Mouse (Mus musculus): Measurements from ENCODE around the gene Lhx2.

Lhx2 gene

DNA sequence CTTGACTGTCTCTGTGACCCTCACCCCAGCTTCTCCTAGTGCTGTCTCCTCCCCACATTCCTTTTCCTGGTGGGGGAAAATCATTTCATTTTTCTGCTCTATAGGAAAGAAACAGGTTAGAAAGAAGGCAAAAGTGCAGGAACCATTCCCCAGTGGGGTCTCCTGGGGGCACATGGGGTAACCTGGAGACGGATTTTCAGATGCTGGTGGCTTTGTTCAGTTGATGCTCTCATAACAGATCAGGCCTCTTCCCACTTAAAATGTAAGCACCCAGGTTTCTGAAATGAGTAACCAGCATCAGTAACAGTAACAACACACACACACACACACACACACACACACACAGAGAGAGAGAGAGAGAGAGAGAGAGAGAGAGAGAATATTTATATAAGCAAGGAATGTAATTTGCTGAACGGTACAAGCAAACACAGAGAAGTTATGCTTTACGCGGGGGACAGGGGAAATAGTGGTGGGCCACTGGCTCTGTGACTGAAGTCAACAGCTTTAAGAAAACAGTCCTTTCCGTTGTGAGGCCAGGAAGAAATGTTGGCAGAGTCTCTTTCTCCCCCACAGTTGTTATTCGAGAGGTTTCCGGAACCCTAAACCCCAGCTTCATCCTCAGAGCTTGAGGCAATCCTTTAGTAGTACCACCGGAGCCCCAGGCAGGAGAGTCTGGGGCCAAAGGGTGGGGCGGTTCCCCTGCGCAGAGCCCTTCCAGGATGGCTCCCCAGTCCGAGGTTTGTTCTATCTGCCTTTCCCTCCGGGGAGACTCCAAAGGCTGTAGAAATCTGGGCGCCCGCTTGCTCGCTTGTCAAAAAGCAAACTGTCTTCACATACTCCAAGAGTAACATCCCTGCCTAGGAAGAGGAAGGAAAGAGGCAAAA lies 8.0 kb downstream of the Lhx2 start:
- no peak for DNase-seq (ENCODE audit: low read depth, low spot score)

DNA sequence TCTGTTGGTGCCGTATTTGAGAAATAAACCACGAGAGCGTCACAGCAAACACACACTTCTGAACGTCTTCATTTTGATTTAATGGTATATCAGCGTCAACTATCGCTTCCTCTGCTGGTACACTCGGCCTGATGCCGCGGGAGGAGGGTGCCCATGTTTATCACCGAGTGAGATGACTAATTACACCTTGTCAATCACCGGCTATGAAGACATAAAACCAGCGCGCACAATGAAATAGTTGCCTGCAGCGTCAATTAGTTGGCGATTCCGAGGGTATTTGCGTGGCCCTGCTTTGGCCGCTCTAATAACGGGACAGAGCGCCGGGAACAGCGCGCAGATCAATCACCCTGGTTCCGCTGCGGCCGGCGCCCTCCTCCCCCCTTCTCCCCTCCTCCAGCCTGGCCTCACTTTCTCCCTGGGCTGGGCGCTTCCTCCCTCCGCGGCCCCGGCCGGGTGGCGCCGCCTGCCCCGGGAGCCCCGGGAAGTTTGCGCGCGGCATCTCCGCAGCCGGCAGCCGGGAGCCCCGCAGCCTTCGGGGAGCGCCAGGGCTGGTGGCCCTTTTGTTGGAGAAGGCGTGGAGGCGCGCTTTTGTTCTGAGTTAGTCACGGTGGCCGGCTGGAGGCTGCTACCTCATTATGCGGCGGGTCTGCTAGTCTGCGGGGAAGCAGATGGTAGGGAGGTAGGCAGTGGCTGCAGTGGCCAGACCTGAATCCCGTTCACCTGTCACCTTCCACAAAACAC lies 8.9 kb downstream of the Lhx2 start:
- DNase-seq (ENCODE audit: low read depth, low spot score) = no peak

DNA sequence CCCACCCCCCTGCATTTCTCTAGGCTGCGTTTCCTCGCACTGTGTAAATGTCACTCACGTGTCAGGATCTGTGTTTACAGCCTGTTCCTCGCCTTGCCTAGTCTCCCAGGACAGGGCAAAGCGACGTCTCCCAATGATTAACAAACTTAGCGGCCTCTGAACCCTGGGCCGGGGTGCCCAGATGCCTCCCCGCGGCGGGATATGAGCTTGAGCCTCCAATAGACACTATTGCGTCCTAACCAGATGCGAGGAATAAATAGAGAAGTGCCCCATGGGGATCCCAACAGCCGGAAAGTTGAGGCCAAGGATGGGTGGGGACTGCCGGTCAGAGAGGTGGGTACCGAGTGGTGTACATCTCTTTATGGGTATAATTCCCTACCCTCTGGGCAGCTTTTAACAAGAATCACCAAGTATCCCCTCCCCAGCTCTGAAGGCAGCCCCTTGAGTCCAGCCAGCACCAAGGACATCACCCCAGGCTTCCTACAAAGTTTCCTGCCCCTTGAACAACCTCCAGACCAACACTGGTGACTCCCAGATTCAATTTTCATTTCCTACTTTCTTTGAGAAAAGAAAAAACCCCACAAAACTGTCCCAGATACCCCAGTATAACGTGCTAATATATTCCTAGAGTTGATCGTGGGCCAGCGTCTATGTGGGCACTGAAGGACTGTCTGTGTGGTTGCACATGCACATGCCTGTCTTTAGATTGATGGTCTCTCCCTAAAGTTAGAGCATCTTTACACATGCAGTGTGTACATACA lies 9.8 kb downstream of the Lhx2 start:
- DNase-seq (ENCODE audit: low read depth, low spot score) = no peak

GRCm38 (mm10) chr2:38349447-38350350 lies 10.6 kb downstream of the Lhx2 start:
- DNase-seq (ENCODE audit: low read depth, low spot score) = no peak

- no peak for DNase-seq (ENCODE audit: low read depth, low spot score)
Measured at GRCm38 (mm10) chr2:38350386-38350785, 11.3 kb downstream of the Lhx2 start.

DNA sequence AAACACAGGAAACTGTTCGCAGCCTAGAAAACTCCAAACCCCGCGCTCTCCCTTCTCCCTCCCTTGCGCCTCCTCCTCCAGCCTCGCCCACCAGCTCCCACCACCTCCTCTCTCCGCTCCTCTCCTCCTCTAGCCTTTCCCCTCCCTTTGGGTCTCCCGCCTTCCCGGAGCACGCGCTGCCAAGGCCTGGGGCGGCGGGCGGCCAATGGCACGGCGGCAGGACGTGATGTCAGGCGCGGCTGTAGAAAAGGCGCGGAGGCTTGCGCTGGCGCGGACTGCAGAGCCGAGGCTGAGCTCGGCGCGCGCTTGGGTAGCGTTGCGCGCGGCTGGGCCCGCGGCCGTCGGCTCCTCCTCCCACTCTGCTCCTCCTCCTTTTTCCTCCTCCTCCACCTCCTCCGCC lies 11.7 kb downstream of the Lhx2 start:
- DNase-seq (ENCODE audit: low read depth, low spot score) = peak; percentile 75

DNA sequence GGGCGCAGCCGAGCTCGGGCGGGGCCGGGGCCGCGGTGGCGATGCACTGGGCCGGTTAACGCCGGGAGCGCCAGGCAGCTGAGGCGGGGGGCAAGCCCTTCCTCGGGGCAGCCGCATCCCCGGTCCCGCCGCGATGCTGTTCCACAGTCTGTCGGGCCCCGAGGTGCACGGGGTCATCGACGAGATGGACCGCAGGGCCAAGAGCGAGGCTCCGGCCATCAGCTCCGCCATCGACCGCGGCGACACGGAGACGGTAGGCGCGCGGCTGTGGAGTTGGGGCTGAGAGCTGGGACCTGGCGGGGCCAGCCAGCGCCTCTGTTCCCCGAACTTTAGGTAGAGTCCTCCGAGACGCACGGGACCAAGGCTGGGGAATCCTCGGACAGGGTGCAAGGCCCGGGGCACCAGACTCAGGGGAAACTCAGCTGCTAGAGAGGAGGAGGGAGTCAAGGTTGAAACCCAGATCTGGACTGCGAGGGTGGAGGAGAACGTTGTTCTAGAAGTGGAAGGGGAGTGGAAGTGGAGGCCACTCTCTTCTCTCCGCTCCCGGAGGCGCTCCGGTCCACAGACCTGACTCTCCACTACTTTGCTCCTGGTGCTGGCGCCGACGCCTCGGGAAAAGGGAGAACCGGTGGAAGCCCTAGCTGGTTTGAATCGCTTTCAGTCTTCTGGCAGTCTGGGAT lies 12.7 kb downstream of the Lhx2 start:
- no peak for DNase-seq (ENCODE audit: low read depth, low spot score)

DNA sequence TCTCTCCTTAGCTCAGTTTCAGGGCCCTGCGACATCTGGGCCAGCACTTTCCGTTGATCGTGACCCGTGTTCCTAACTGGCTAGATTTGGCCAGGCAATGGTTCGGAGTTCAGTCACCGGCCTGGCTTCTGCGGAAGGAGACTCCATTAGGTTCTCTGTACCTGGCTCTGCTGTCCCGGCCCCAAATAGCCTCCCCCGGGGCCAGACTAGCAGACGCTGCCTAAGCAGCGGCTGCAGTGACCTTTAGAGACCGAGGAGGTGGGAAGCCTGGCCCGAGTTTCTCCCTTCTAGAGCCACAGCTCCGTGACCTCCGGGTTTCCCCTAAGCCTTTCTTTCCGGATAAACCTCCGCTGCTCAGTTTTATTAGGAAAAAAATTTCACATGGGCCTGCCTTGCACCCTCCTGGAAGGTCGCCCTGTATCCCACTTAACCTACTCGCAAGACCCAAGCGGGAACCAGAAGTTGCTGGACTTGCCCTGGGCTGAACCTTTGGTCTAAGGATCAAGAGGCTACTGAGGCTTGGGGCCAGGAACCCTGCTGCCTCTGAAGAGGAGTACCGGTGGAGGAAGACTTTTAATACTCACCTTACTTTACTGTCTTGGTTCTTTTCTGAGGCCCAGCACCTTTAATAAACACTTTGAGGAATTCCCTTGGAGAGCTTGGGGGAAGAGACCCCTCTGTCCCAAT lies 13.4 kb downstream of the Lhx2 start:
- no peak for DNase-seq (ENCODE audit: low read depth, low spot score)

DNA sequence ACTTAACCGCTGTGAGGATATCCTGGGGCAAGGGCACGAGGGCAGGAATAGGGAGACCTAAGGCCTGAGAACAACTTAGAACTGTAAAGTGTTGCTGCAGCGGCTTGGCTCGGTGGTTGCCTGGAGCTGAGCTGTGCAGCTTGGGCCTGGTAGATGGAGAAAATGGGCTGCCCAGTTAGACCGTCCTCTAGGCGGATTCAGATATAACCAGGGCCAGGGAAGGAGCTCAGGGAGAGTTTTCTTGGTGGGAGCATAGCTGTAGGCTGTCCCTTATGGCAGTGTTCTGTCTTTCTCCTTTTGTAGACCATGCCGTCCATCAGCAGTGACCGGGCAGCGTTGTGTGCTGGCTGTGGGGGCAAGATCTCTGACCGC lies 13.9 kb downstream of the Lhx2 start:
- no peak for DNase-seq (ENCODE audit: low read depth, low spot score)

DNA sequence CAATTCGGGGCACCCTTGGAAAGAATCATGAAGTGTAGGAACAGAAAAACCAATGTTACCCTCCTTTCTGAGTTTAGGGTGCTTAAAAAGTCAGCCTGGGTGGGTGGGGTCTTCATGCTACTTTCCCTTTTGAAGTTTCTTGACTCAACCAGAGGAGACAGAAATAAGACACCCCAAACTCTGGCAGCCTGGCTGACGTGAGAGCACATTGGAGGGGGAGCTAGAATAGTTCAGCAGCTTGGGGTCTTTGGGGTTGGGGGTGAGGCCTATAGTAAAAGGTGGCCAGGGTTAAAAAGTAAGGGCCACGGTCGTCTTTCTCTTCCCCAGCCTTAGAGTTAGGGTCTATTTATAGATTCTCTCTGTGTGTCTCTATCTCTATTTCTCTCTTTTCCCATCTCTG lies 14.6 kb downstream of the Lhx2 start:
- DNase-seq (ENCODE audit: low read depth, low spot score) = no peak

GRCm38 (mm10) chr2:38354179-38354716 lies 15.2 kb downstream of the Lhx2 start:
- DNase-seq (ENCODE audit: low read depth, low spot score) = no peak

GRCm38 (mm10) chr2:38354717-38355510 lies 15.8 kb downstream of the Lhx2 start:
- DNase-seq (ENCODE audit: low read depth, low spot score) = no peak

DNA sequence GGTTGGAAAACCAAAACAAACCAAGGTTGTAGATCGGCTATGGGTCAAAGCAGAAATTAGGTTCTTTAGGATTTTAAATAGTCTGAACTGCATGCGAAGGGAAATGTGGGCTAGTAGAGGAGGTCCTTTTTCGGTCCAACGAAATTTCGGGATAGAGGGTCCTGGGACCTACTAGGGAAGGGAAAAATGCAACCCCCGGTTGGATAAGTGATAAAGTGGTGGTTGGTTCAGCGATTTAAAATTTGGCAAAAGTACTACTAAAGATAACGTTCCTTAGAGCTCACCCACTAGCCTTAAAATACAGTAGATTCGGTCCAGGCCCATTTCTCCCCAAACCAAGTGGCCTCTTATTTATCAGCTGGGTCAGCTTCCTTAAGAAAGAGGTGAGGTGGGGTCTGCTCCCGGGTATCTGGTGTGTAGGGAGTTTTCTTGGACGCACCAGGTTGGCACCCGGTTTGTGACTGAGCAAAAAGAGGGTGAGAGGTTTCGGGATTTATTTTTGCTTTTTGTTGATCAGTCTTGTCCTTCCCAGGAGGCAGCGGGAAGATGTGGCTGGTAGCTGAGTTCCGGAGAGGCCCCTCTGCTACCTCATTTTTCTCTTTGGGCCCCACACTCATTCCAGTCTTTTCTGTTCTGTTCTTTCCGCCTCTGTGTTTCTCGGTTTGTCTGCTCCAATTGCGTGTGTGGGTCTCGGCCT lies 16.8 kb downstream of the Lhx2 start:
- no peak for DNase-seq (ENCODE audit: low read depth, low spot score)

DNA sequence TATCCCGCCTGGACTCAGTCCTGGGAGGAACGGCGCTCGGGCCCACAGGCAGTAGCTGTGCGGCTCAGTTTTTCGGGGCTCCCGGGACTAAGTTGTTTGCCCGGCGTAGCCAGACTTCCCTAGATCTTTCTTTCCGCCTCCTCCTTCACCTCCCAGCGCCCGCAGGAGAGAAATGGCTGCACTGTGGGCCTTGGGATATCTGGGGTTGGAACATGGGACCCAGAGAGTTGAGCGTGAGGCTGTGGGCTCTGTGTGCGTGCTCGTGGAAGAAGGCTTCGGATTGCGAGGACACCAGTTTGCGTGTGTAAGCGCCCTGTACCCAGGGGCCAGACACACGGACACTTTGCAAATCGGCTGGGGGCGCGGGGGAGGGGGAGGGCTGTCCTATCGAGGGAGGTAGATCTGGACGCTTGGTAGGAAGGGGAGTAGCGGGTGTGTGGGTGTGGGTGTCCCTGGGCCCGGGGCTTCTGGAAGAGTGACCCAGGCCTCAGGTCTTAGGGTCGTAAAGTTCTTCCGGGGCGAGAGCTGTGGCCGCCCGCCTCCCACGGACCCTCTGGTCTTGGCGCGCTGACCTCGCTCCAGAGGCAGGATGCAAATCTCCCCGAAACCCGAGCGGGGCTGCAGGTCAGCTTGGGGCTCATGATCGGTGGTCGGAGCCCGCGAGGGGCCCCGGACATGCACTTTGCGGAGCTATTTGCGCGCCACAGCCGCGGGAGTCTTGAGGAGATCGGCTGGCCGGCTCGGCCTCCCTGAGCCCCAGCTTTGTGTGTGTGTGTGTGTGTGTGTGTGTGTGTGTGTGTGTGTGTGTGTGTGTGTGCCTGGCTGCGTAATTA lies 17.6 kb downstream of the Lhx2 start:
- no peak for DNase-seq (ENCODE audit: low read depth, low spot score)

GRCm38 (mm10) chr2:38357294-38358246 lies 18.5 kb downstream of the Lhx2 start:
- no peak for DNase-seq (ENCODE audit: low read depth, low spot score)

DNA sequence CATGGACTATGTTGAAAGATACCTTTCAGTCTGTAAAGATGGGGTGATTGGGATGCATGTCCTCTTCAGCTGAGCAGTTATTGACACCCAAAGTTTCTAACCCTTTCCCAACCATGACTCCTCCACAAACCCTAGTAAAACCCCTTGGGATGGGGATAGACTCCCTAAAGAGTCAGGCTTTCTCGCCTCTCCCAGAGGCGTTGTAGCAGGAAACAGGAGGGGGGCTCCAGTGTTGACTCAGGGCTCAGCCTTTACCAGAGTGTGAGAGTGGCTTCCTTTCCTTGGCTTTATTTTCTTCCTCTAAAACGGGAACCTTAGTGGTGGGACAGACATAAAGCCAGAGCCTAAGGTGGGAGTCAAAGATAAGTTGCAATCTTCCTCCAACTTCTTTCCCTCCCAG lies 19.5 kb downstream of the Lhx2 start:
- no peak for DNase-seq (ENCODE audit: low read depth, low spot score)
